12 mouse cellular contexts compared by ENCODE assay signal in the genomic region with DNA sequence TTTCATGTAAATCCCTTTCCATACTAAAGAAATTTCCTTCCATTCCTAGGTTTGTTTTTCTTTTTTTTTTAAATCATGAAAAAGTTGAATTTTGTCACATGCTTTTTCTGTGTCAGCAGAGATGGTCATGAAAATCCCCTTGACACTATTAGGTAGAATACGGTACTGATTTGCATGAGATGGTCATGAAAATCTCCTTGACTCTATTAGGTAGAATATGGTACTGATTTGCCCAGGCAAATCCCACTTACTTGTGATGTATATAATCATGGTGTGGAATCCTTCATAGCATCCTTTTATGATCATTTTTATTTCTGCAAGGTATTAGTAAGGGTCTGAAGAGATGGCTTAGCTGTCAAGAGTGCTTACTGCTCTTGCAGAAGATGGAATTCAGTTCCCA. TPM values are rescaled to one million over a fixed set of nuclear protein-coding genes. Genes with fewer than 3 reads are reported as not detected.
DNase-seq lines count a peak whose midpoint lies in the region; ATAC-seq lines count a peak whose summit lies in the region.
"Had no signal": no experiment of that assay in that cellular context is flagged by ENCODE, and none has a peak within 500 bp of the region (broad histone marks: within the 10 kb centered on the region; RNA-seq: fewer than 3 reads in every experiment).

No protein-coding gene starts in this region.

- no peak overlapping the region for H3K4me2 ChIP-seq in hindbrain, embryonic 12.5 days (replicated peaks)

- H3K4me3 ChIP-seq in hindbrain, embryonic 10.5 days = no peak overlapping the region
- no peak overlapping the region for H3K4me3 ChIP-seq in hindbrain, embryonic 12.5 days

- H3K27me3 ChIP-seq in hindbrain, embryonic 10.5 days (ENCODE audit: insufficient read depth, poor library complexity, severe bottlenecking) = no peaks in the 10 kb centered on the region
- H3K27me3 ChIP-seq in hindbrain, embryonic 12.5 days = no peaks in the 10 kb centered on the region

- WGBS in hindbrain, embryonic 10.5 days = 4% methylated on average over 1 of the region's 1 CpGs
- 5% methylated on average over 1 of the region's 1 CpGs for WGBS in hindbrain, embryonic 12.5 days

- no peak overlapping the region for H3K9ac ChIP-seq in hindbrain, embryonic 12.5 days

- H3K36me3 ChIP-seq in hindbrain, embryonic 10.5 days = no peaks in the 10 kb centered on the region
- H3K36me3 ChIP-seq in hindbrain, embryonic 12.5 days = no peaks in the 10 kb centered on the region

- DNase-seq in hindbrain, embryonic 10.5 days (ENCODE audit: low spot score) = no peak
- DNase-seq in 416B (ENCODE audit: low read depth) = peak; percentile 83
- peak; percentile 84 for DNase-seq in MN1 (ENCODE audit: low spot score)
- DNase-seq in fibroblast of lung, adult 2 months (ENCODE audit: low read depth) = peak; percentile 21
- DNase-seq in heart, adult 8-10 months (ENCODE audit: low spot score) = no peak
- DNase-seq in left cerebral cortex, adult 18-20 months (ENCODE audit: low spot score in 2 of 2) = no peak
- DNase-seq in cerebellum, adult 11-12 months = no peak
- DNase-seq: gastrocnemius, postnatal 14 days; thymus, adult 18-20 months had no signal

- ATAC-seq in hindbrain, embryonic 12.5 days (ENCODE audit: low FRiP score) = no peak

- H3K27ac ChIP-seq in hindbrain, embryonic 10.5 days = peak overlapping the region; percentile 70
- H3K27ac ChIP-seq in hindbrain, embryonic 12.5 days = no peak overlapping the region

- no peaks in the 10 kb centered on the region for H3K9me3 ChIP-seq in hindbrain, embryonic 10.5 days
- no peaks in the 10 kb centered on the region for H3K9me3 ChIP-seq in hindbrain, embryonic 12.5 days (replicated peaks)

- peaks cover 13% of the 10 kb centered on the region for H3K4me1 ChIP-seq in hindbrain, embryonic 10.5 days (replicated peaks)
- peaks cover 1% of the 10 kb centered on the region; the same call in 1 of the 2 replicates for H3K4me1 ChIP-seq in hindbrain, embryonic 12.5 days

RNA-seq across cellular contexts. Expression of a gene that starts 17.5 kb away (rescaled TPM):
- polyA plus RNA-seq in hindbrain, embryonic 10.5 days (2016; fragmentation: Nextera tagmentation; extraction: Ambion mirVana) = 0.08 TPM in 1 of 2 replicates, not detected in the other
- polyA plus RNA-seq in hindbrain, embryonic 12.5 days (2016; fragmentation: Nextera tagmentation; extraction: Ambion mirVana) = 0.22 and 0.27 TPM in 2 replicates
- total RNA-seq in heart, adult 8-10 months (2022) = not detected
- total RNA-seq in left cerebral cortex, adult 18-20 months (2021) = 1 to 10 TPM; 5.9 to 6.8 TPM
- total RNA-seq: gastrocnemius, postnatal 14 days; hematopoietic stem cell, adult 5-6 weeks had no signal
- polyA plus RNA-seq: limb, embryonic 11.5 days had no signal

RNA-seq across cellular contexts. Expression of a gene that starts 38.7 kb away (rescaled TPM):
- 25.9 and 28.9 TPM in 2 replicates for polyA plus RNA-seq in hindbrain, embryonic 10.5 days (2016; fragmentation: Nextera tagmentation; extraction: Ambion mirVana)
- polyA plus RNA-seq in hindbrain, embryonic 12.5 days (2016; fragmentation: Nextera tagmentation; extraction: Ambion mirVana) = 32.9 and 34.5 TPM in 2 replicates
- 10 to 100 TPM; 11.0 to 13.8 (median 11.5) TPM for total RNA-seq in heart, adult 8-10 months (2022)
- total RNA-seq in left cerebral cortex, adult 18-20 months (2021) = 10 to 100 TPM; 23.1 to 24.9 TPM

Comparison
In these comparisons a context has a peak if more than half of its experiments do, and no peak if none do; other contexts are left out.
1. DNase-seq: peak in 416B (single experiment), MN1 (single experiment) and fibroblast of lung, adult 2 months (single experiment); none in hindbrain, embryonic 10.5 days (single experiment), heart, adult 8-10 months (single experiment), left cerebral cortex, adult 18-20 months (0 of 2) and cerebellum, adult 11-12 months (single experiment).
2. RNA of a gene that starts 17.5 kb away (total RNA-seq): 5.9 to 6.8 TPM in left cerebral cortex, adult 18-20 months; not detected in heart, adult 8-10 months; every median in the first group is over 4 times any median in the second.